Mouse (Mus musculus): ENCODE measurements around the gene Celf2. TPM values are rescaled to one million over a fixed set of nuclear protein-coding genes. Genes with fewer than 3 reads are reported as not detected.

Celf2 gene
- polyA plus RNA-seq, 1 experiment from 2014 or later = 51.0 TPM

GRCm38 (mm10) chr2:6678231-6678630 is 831.1 kb downstream of the Celf2 start:
- Histone ChIP-seq H3K9ac (ENCODE audit: low read depth, low read length) (no peak overlapping the region), H3K4me1 (ENCODE audit: control insufficient read depth, insufficient read depth, low read length) (no peaks in the 10 kb centered on the region), H3K9me3 (replicated peaks; ENCODE audit: control insufficient read depth, low read length) (no peaks in the 10 kb centered on the region), H3K4me2 (no peak overlapping the region), H3K27ac (ENCODE audit: low read depth, low read length) (no peak overlapping the region), H3K36me3 (ENCODE audit: control insufficient read depth, insufficient read depth, low read length) (no peaks in the 10 kb centered on the region), H3K27me3 (ENCODE audit: control insufficient read depth, insufficient read depth, low read length) (no peaks in the 10 kb centered on the region), H3K4me3 (ENCODE audit: low read depth, low read length) (no peak overlapping the region)
- WGBS (ENCODE audit: insufficient replicate concordance) = 87% methylated on average over 1 of the region's 1 CpGs
- ATAC-seq (replicated peaks; ENCODE audit: insufficient number of reproducible peaks, low FRiP score, low TSS enrichment) = no peak

- no peaks in the 10 kb centered on the region for H3K36me3 ChIP-seq (ENCODE audit: control insufficient read depth, insufficient read depth, low read length)
Observed at GRCm38 (mm10) chr2:6677457-6677856, 831.9 kb downstream of the Celf2 start.

DNA sequence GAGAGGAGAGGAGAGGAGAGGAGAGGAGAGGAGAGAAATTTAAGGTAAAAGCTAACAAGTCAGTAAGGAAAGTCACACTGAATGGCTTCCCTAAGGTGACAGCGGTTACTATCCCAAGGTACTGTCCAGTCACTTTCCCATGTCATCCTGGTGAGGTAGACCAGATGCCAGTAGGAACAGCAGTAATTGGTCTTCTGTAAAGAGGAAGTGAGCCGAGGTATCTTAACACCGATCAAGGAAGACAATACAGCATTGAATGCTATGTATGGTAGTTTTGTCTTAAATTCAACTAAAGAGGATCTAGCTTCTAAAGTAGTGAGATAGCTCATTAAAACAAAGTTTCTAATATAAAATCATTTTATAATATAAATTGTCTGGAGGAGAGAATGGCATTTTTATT is 835.0 kb downstream of the Celf2 start:
- no peaks in the 10 kb centered on the region for H3K27me3 ChIP-seq (ENCODE audit: control insufficient read depth, insufficient read depth, low read length)
- no peaks in the 10 kb centered on the region for H3K36me3 ChIP-seq (ENCODE audit: control insufficient read depth, insufficient read depth, low read length)
- 74% methylated on average over 3 of the region's 3 CpGs for WGBS (ENCODE audit: insufficient replicate concordance)
- no peak overlapping the region for H3K27ac ChIP-seq (ENCODE audit: low read depth, low read length)
- ATAC-seq (replicated peaks; ENCODE audit: insufficient number of reproducible peaks, low FRiP score, low TSS enrichment) = no peak
- H3K9ac ChIP-seq (ENCODE audit: low read depth, low read length) = no peak overlapping the region
- H3K4me1 ChIP-seq (ENCODE audit: control insufficient read depth, insufficient read depth, low read length) = no peaks in the 10 kb centered on the region
- H3K4me3 ChIP-seq (ENCODE audit: low read depth, low read length) = no peak overlapping the region
- H3K4me2 ChIP-seq = no peak overlapping the region
- H3K9me3 ChIP-seq (replicated peaks; ENCODE audit: control insufficient read depth, low read length) = no peaks in the 10 kb centered on the region

More at GRCm38 (mm10) chr2:6677457-6677856, 831.9 kb downstream of the Celf2 start:
- Histone ChIP-seq H3K27me3 (ENCODE audit: control insufficient read depth, insufficient read depth, low read length) (no peaks in the 10 kb centered on the region), H3K9me3 (replicated peaks; ENCODE audit: control insufficient read depth, low read length) (no peaks in the 10 kb centered on the region), H3K4me2 (no peak overlapping the region), H3K4me3 (ENCODE audit: low read depth, low read length) (no peak overlapping the region), H3K27ac (ENCODE audit: low read depth, low read length) (no peak overlapping the region), H3K4me1 (ENCODE audit: control insufficient read depth, insufficient read depth, low read length) (no peaks in the 10 kb centered on the region), H3K9ac (ENCODE audit: low read depth, low read length) (no peak overlapping the region)
- no peak for ATAC-seq (replicated peaks; ENCODE audit: insufficient number of reproducible peaks, low FRiP score, low TSS enrichment)

DNA sequence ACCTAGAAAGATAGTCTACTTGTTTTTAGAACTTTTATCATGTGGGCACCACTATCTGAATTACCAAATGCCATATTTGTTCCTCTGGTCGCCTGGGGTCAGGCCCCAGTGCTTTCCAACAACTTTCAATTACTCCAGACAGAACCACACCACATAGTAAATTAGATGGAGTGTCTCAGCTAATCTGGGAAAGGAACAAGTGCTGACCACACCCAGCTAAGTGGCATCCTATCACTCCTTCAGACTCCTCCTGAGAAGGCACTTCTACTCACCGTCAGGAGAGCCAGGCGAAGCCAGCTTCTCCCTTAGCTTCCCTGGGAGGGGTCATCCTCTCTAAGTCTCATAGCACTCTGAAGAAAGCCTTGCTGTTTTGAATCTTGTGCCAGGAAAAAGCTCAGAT is 835.9 kb downstream of the Celf2 start:
- H3K4me2 ChIP-seq = no peak overlapping the region
- no peaks in the 10 kb centered on the region for H3K36me3 ChIP-seq (ENCODE audit: control insufficient read depth, insufficient read depth, low read length)
- no peaks in the 10 kb centered on the region for H3K4me1 ChIP-seq (ENCODE audit: control insufficient read depth, insufficient read depth, low read length)
- WGBS (ENCODE audit: insufficient replicate concordance) = 65% methylated on average over 3 of the region's 3 CpGs
- H3K4me3 ChIP-seq (ENCODE audit: low read depth, low read length) = no peak overlapping the region
- ATAC-seq (replicated peaks; ENCODE audit: insufficient number of reproducible peaks, low FRiP score, low TSS enrichment) = no peak
- no peaks in the 10 kb centered on the region for H3K9me3 ChIP-seq (replicated peaks; ENCODE audit: control insufficient read depth, low read length)
- no peak overlapping the region for H3K27ac ChIP-seq (ENCODE audit: low read depth, low read length)
- no peaks in the 10 kb centered on the region for H3K27me3 ChIP-seq (ENCODE audit: control insufficient read depth, insufficient read depth, low read length)
- H3K9ac ChIP-seq (ENCODE audit: low read depth, low read length) = no peak overlapping the region

- WGBS (ENCODE audit: insufficient replicate concordance) = 79% methylated on average over 4 of the region's 4 CpGs
- ATAC-seq (replicated peaks; ENCODE audit: insufficient number of reproducible peaks, low FRiP score, low TSS enrichment) = no peak
- Histone ChIP-seq H3K4me1 (ENCODE audit: control insufficient read depth, insufficient read depth, low read length) (no peaks in the 10 kb centered on the region), H3K9me3 (replicated peaks; ENCODE audit: control insufficient read depth, low read length) (no peaks in the 10 kb centered on the region), H3K4me3 (ENCODE audit: low read depth, low read length) (no peak overlapping the region), H3K9ac (ENCODE audit: low read depth, low read length) (no peak overlapping the region), H3K27ac (ENCODE audit: low read depth, low read length) (no peak overlapping the region), H3K36me3 (ENCODE audit: control insufficient read depth, insufficient read depth, low read length) (no peaks in the 10 kb centered on the region), H3K27me3 (ENCODE audit: control insufficient read depth, insufficient read depth, low read length) (no peaks in the 10 kb centered on the region), H3K4me2 (no peak overlapping the region)
Observed at GRCm38 (mm10) chr2:6667611-6668010, 841.8 kb downstream of the Celf2 start.

DNA sequence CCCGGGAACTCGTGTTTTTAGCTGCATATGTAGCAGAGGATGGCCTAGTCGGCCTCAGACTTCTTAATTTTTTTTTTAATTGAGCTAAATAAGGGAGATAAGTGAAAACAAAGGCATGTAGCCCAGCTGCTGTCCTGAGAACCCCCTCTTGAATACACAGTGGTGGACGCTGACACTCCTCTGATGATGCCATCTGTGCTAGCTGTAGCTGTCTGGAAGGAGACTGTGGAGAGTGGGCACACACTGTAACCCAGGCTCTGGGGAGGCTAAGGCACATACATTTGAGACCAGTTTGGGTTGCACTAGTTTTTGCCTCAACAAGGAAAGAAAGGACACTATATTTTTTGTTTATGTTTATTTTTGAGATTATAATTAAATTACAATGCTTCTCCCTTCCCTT is 849.5 kb downstream of the Celf2 start:
- no peak for ATAC-seq (replicated peaks; ENCODE audit: insufficient number of reproducible peaks, low FRiP score, low TSS enrichment)

DNA sequence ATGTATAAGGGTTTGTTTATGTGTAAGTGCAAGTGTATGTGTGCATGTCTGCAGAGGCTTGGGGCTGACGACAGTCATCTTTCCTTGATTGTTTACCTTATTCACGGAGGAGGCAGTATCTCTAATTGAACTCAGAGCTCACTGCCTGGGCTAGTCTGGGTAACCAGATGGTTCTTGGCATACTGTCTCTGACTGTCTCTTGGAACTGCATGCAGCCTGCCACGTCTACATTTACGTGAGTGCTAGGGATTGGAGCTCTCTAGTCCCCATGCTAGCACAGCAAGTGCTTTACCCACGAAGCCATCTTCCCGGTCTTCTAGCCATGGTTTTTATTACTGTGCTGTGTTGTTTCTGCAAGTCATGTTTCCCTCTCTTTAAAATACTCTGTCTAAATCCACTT is 855.6 kb downstream of the Celf2 start:
- Histone ChIP-seq H3K36me3 (ENCODE audit: control insufficient read depth, insufficient read depth, low read length) (no peaks in the 10 kb centered on the region), H3K4me3 (ENCODE audit: low read depth, low read length) (no peak overlapping the region), H3K9ac (ENCODE audit: low read depth, low read length) (no peak overlapping the region), H3K4me2 (no peak overlapping the region), H3K27me3 (ENCODE audit: control insufficient read depth, insufficient read depth, low read length) (no peaks in the 10 kb centered on the region), H3K9me3 (replicated peaks; ENCODE audit: control insufficient read depth, low read length) (no peaks in the 10 kb centered on the region), H3K27ac (ENCODE audit: low read depth, low read length) (no peak overlapping the region), H3K4me1 (ENCODE audit: control insufficient read depth, insufficient read depth, low read length) (no peaks in the 10 kb centered on the region)
- ATAC-seq (replicated peaks; ENCODE audit: insufficient number of reproducible peaks, low FRiP score, low TSS enrichment) = no peak
- WGBS (ENCODE audit: insufficient replicate concordance) = 71% methylated on average over 6 of the region's 6 CpGs

More for the DNA sequence above, 849.5 kb downstream of the Celf2 start:
- no peak overlapping the region for H3K4me3 ChIP-seq (ENCODE audit: low read depth, low read length)
- H3K36me3 ChIP-seq (ENCODE audit: control insufficient read depth, insufficient read depth, low read length) = no peaks in the 10 kb centered on the region
- no peak overlapping the region for H3K9ac ChIP-seq (ENCODE audit: low read depth, low read length)
- no peak overlapping the region for H3K4me2 ChIP-seq
- H3K9me3 ChIP-seq (replicated peaks; ENCODE audit: control insufficient read depth, low read length) = no peaks in the 10 kb centered on the region
- H3K27ac ChIP-seq (ENCODE audit: low read depth, low read length) = no peak overlapping the region
- 83% methylated on average over 4 of the region's 4 CpGs for whole genome bisulfite sequencing (ENCODE audit: insufficient replicate concordance)
- no peaks in the 10 kb centered on the region for H3K4me1 ChIP-seq (ENCODE audit: control insufficient read depth, insufficient read depth, low read length)
- no peaks in the 10 kb centered on the region for H3K27me3 ChIP-seq (ENCODE audit: control insufficient read depth, insufficient read depth, low read length)

DNA sequence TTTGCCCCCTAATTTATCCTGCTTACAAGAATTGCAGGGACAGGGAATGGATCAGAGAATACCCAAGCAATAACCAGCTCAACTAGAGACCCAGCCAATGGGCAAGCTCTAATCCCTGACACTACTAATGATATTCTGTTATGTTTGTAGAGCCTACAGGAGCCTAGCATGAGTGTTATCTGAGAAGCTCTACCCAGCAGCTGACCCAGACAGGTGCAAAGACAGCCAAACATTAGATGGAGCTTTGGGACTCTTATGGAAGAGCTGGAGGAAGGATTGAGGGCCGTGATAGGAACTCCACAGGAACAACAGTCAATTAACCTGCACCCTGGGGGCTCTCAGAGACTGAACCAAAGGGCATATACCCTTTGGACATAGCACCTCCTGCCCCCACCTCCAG is 857.7 kb downstream of the Celf2 start:
- H3K27me3 ChIP-seq (ENCODE audit: control insufficient read depth, insufficient read depth, low read length) = no peaks in the 10 kb centered on the region
- no peaks in the 10 kb centered on the region for H3K9me3 ChIP-seq (replicated peaks; ENCODE audit: control insufficient read depth, low read length)
- no peaks in the 10 kb centered on the region for H3K36me3 ChIP-seq (ENCODE audit: control insufficient read depth, insufficient read depth, low read length)
- no peak overlapping the region for H3K4me2 ChIP-seq
- ATAC-seq (replicated peaks; ENCODE audit: insufficient number of reproducible peaks, low FRiP score, low TSS enrichment) = no peak
- WGBS (ENCODE audit: insufficient replicate concordance) = 74% methylated on average over 1 of the region's 1 CpGs
- no peak overlapping the region for H3K4me3 ChIP-seq (ENCODE audit: low read depth, low read length)
- H3K9ac ChIP-seq (ENCODE audit: low read depth, low read length) = no peak overlapping the region
- no peak overlapping the region for H3K27ac ChIP-seq (ENCODE audit: low read depth, low read length)
- H3K4me1 ChIP-seq (ENCODE audit: control insufficient read depth, insufficient read depth, low read length) = no peaks in the 10 kb centered on the region

GRCm38 (mm10) chr2:6648877-6649276 is 860.5 kb downstream of the Celf2 start:
- 73% methylated on average over 6 of the region's 6 CpGs for WGBS (ENCODE audit: insufficient replicate concordance)
- Histone ChIP-seq H3K9me3 (replicated peaks; ENCODE audit: control insufficient read depth, low read length) (no peaks in the 10 kb centered on the region), H3K9ac (ENCODE audit: low read depth, low read length) (no peak overlapping the region), H3K27ac (ENCODE audit: low read depth, low read length) (no peak overlapping the region), H3K4me2 (no peak overlapping the region), H3K36me3 (ENCODE audit: control insufficient read depth, insufficient read depth, low read length) (no peaks in the 10 kb centered on the region), H3K4me3 (ENCODE audit: low read depth, low read length) (no peak overlapping the region), H3K27me3 (ENCODE audit: control insufficient read depth, insufficient read depth, low read length) (no peaks in the 10 kb centered on the region), H3K4me1 (ENCODE audit: control insufficient read depth, insufficient read depth, low read length) (no peaks in the 10 kb centered on the region)
- no peak for ATAC-seq (replicated peaks; ENCODE audit: insufficient number of reproducible peaks, low FRiP score, low TSS enrichment)
